Mouse (Mus musculus): ENCODE data around the gene Stx6. TPM values are rescaled to one million over a fixed set of nuclear protein-coding genes. Genes with fewer than 3 reads are reported as not detected.

Gene Stx6
- polyA plus RNA-seq, 1 experiment from 2014 or later, result 82.9 TPM

DNA sequence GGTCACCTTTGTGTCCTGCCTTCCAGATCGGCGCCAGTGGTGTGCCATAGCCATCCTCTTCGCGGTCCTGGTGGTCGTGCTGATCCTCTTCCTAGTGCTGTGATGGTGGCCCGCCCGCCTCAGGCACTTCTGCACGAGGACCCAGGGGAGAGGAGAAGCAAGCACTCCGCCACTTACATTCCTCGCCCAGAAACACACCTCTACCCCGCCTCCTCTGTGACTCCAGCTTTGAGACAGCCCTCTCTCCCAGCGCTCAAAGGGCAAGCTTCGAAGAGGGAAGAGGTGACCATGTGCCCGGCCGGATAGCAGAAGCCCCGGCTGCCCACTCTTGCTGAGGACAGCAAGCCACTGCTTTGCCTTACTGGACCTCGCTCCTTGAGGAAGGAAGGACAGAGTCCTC is 43.4 kb downstream of the Stx6 start:
- 82% methylated on average over 15 of the region's 17 CpGs for WGBS
- no peak overlapping the region for H3K4me2 ChIP-seq (ENCODE audit: low read length)
- no peak for ATAC-seq
- peaks cover 4% of the 10 kb centered on the region for H3K36me3 ChIP-seq (ENCODE audit: control insufficient read depth, insufficient read depth, low read length)
- H3K27me3 ChIP-seq (replicated peaks; ENCODE audit: control insufficient read depth, insufficient read depth, low read length), result no peaks in the 10 kb centered on the region
- peaks cover 39% of the 10 kb centered on the region for H3K4me1 ChIP-seq (ENCODE audit: control insufficient read depth, insufficient read depth, low read depth, low read length)
- H3K9ac ChIP-seq (ENCODE audit: low read depth, low read length), result no peak overlapping the region
- no peak overlapping the region for H3K4me3 ChIP-seq (ENCODE audit: low read length)
- H3K27ac ChIP-seq (ENCODE audit: low read depth, low read length), result 0 out of 2 replicates have a peak overlapping the region, but pooled peaks have one; percentile 23
- H3K9me3 ChIP-seq (ENCODE audit: control insufficient read depth, low read length), result no peaks in the 10 kb centered on the region

DNA sequence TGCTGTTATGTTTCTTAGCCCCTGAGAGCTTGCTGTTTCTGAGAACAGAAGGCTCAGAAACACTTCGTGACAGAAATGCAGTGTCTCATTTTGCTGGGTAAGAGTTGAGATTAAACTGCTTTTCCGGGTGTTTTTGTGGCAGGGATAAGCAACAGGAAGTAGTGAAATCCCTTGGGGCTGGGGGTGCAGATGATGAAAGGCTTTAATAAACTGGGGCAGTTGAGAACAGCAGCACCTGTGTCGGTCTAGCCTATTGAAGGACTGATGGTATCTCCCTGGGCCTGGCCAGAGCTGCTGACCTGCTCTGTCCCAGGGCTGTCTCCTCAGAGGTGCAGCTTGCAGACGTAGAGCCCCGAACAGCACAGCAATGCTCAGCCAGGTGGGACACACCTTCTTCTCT is 44.0 kb downstream of the Stx6 start:
- Histone ChIP-seq H3K4me1 (ENCODE audit: control insufficient read depth, insufficient read depth, low read depth, low read length) (peaks cover 39% of the 10 kb centered on the region), H3K36me3 (ENCODE audit: control insufficient read depth, insufficient read depth, low read length) (peaks cover 2% of the 10 kb centered on the region), H3K9me3 (ENCODE audit: control insufficient read depth, low read length) (no peaks in the 10 kb centered on the region), H3K9ac (ENCODE audit: low read depth, low read length) (0 out of 2 replicates have a peak overlapping the region, but pooled peaks have one; percentile 9), H3K27ac (ENCODE audit: low read depth, low read length) (no peak overlapping the region), H3K4me2 (ENCODE audit: low read length) (no peak overlapping the region), H3K4me3 (ENCODE audit: low read length) (no peak overlapping the region), H3K27me3 (replicated peaks; ENCODE audit: control insufficient read depth, insufficient read depth, low read length) (no peaks in the 10 kb centered on the region)
- no peak for ATAC-seq
- 83% methylated on average over 5 of the region's 5 CpGs for WGBS

GRCm38 (mm10) chr1:155203101-155203500 is 44.6 kb downstream of the Stx6 start:
- no peak overlapping the region for H3K4me3 ChIP-seq (ENCODE audit: low read length)
- WGBS, result 66% methylated on average over 7 of the region's 7 CpGs
- H3K36me3 ChIP-seq (ENCODE audit: control insufficient read depth, insufficient read depth, low read length), result peaks cover 2% of the 10 kb centered on the region
- no peak overlapping the region for H3K4me2 ChIP-seq (ENCODE audit: low read length)
- H3K9me3 ChIP-seq (ENCODE audit: control insufficient read depth, low read length), result no peaks in the 10 kb centered on the region
- H3K4me1 ChIP-seq (ENCODE audit: control insufficient read depth, insufficient read depth, low read depth, low read length), result peaks cover 39% of the 10 kb centered on the region
- no peak overlapping the region for H3K27ac ChIP-seq (ENCODE audit: low read depth, low read length)
- ATAC-seq, result no peak
- H3K27me3 ChIP-seq (replicated peaks; ENCODE audit: control insufficient read depth, insufficient read depth, low read length), result no peaks in the 10 kb centered on the region
- H3K9ac ChIP-seq (ENCODE audit: low read depth, low read length), result no peak overlapping the region

GRCm38 (mm10) chr1:155203954-155204353 is 45.4 kb downstream of the Stx6 start:
- no peak overlapping the region for H3K4me2 ChIP-seq (ENCODE audit: low read length)
- 76% methylated on average over 12 of the region's 12 CpGs for WGBS
- H3K4me1 ChIP-seq (ENCODE audit: control insufficient read depth, insufficient read depth, low read depth, low read length), result peaks cover 39% of the 10 kb centered on the region
- H3K27me3 ChIP-seq (replicated peaks; ENCODE audit: control insufficient read depth, insufficient read depth, low read length), result no peaks in the 10 kb centered on the region
- H3K4me3 ChIP-seq (ENCODE audit: low read length), result no peak overlapping the region
- H3K36me3 ChIP-seq (ENCODE audit: control insufficient read depth, insufficient read depth, low read length), result peaks cover 2% of the 10 kb centered on the region
- peak overlapping the region; percentile 56 for H3K27ac ChIP-seq (ENCODE audit: low read depth, low read length)
- peak; percentile 14; the same call in 1 of the 2 replicates for ATAC-seq
- H3K9ac ChIP-seq (ENCODE audit: low read depth, low read length), result no peak overlapping the region; the same call in none of the 2 replicates
- no peaks in the 10 kb centered on the region for H3K9me3 ChIP-seq (ENCODE audit: control insufficient read depth, low read length)

GRCm38 (mm10) chr1:155204560-155205162 is 46.1 kb downstream of the Stx6 start:
- no peaks in the 10 kb centered on the region for H3K9me3 ChIP-seq (ENCODE audit: control insufficient read depth, low read length)
- WGBS, result 55% methylated on average over 8 of the region's 8 CpGs
- peaks cover 2% of the 10 kb centered on the region for H3K36me3 ChIP-seq (ENCODE audit: control insufficient read depth, insufficient read depth, low read length)
- peak overlapping the region; percentile 56 for H3K27ac ChIP-seq (ENCODE audit: low read depth, low read length)
- peaks cover 40% of the 10 kb centered on the region for H3K4me1 ChIP-seq (ENCODE audit: control insufficient read depth, insufficient read depth, low read depth, low read length)
- H3K4me3 ChIP-seq (ENCODE audit: low read length), result no peak overlapping the region
- ATAC-seq, result peak; percentile 38; the same call in 1 of the 2 replicates
- H3K4me2 ChIP-seq (ENCODE audit: low read length), result no peak overlapping the region
- no peaks in the 10 kb centered on the region for H3K27me3 ChIP-seq (replicated peaks; ENCODE audit: control insufficient read depth, insufficient read depth, low read length)
- H3K9ac ChIP-seq (ENCODE audit: low read depth, low read length), result no peak overlapping the region; the same call in 1 of the 2 replicates

GRCm38 (mm10) chr1:155205311-155205710 is 46.8 kb downstream of the Stx6 start:
- no peak overlapping the region for H3K4me2 ChIP-seq (ENCODE audit: low read length)
- H3K36me3 ChIP-seq (ENCODE audit: control insufficient read depth, insufficient read depth, low read length), result peaks cover 2% of the 10 kb centered on the region
- no peak overlapping the region for H3K9ac ChIP-seq (ENCODE audit: low read depth, low read length)
- peaks cover 46% of the 10 kb centered on the region for H3K4me1 ChIP-seq (ENCODE audit: control insufficient read depth, insufficient read depth, low read depth, low read length)
- no peak overlapping the region for H3K4me3 ChIP-seq (ENCODE audit: low read length)
- H3K27me3 ChIP-seq (replicated peaks; ENCODE audit: control insufficient read depth, insufficient read depth, low read length), result no peaks in the 10 kb centered on the region
- ATAC-seq, result no peak
- H3K27ac ChIP-seq (ENCODE audit: low read depth, low read length), result peak overlapping the region; percentile 18
- H3K9me3 ChIP-seq (ENCODE audit: control insufficient read depth, low read length), result no peaks in the 10 kb centered on the region
- 52% methylated on average over 7 of the region's 7 CpGs for WGBS

GRCm38 (mm10) chr1:155205822-155206660 is 47.5 kb downstream of the Stx6 start:
- H3K27me3 ChIP-seq (replicated peaks; ENCODE audit: control insufficient read depth, insufficient read depth, low read length), result no peaks in the 10 kb centered on the region
- peak overlapping the region; percentile 20; the same call in 1 of the 2 replicates for H3K27ac ChIP-seq (ENCODE audit: low read depth, low read length)
- ATAC-seq, result no peak
- 43% methylated on average over 19 of the region's 19 CpGs for WGBS
- no peak overlapping the region for H3K4me3 ChIP-seq (ENCODE audit: low read length)
- H3K4me1 ChIP-seq (ENCODE audit: control insufficient read depth, insufficient read depth, low read depth, low read length), result peaks cover 49% of the 10 kb centered on the region
- H3K9ac ChIP-seq (ENCODE audit: low read depth, low read length), result peak overlapping the region; percentile 15; the same call in 1 of the 2 replicates
- H3K36me3 ChIP-seq (ENCODE audit: control insufficient read depth, insufficient read depth, low read length), result peaks cover 2% of the 10 kb centered on the region
- H3K9me3 ChIP-seq (ENCODE audit: control insufficient read depth, low read length), result no peaks in the 10 kb centered on the region
- H3K4me2 ChIP-seq (ENCODE audit: low read length), result no peak overlapping the region

GRCm38 (mm10) chr1:155207859-155208258 is 49.3 kb downstream of the Stx6 start:
- ATAC-seq, result no peak
- no peaks in the 10 kb centered on the region; the same call in none of the 2 replicates for H3K36me3 ChIP-seq (ENCODE audit: control insufficient read depth, insufficient read depth, low read length)
- no peaks in the 10 kb centered on the region for H3K9me3 ChIP-seq (ENCODE audit: control insufficient read depth, low read length)
- H3K9ac ChIP-seq (ENCODE audit: low read depth, low read length), result no peak overlapping the region
- peaks cover 56% of the 10 kb centered on the region for H3K4me1 ChIP-seq (ENCODE audit: control insufficient read depth, insufficient read depth, low read depth, low read length)
- H3K27me3 ChIP-seq (replicated peaks; ENCODE audit: control insufficient read depth, insufficient read depth, low read length), result no peaks in the 10 kb centered on the region
- WGBS, result 67% methylated on average over 3 of the region's 3 CpGs
- no peak overlapping the region for H3K27ac ChIP-seq (ENCODE audit: low read depth, low read length)
- no peak overlapping the region for H3K4me2 ChIP-seq (ENCODE audit: low read length)
- no peak overlapping the region for H3K4me3 ChIP-seq (ENCODE audit: low read length)

Data from hindbrain, embryonic 16.5 days (tissue).